Mouse (Mus musculus): ENCODE measurements at regions not wholly inside any gene's neighbourhood (a gene's known extent, or its start where the extent isn't known, plus 50 kb on each side); places are given as distances from the start of the nearest gene placed in this dataset.

DNA sequence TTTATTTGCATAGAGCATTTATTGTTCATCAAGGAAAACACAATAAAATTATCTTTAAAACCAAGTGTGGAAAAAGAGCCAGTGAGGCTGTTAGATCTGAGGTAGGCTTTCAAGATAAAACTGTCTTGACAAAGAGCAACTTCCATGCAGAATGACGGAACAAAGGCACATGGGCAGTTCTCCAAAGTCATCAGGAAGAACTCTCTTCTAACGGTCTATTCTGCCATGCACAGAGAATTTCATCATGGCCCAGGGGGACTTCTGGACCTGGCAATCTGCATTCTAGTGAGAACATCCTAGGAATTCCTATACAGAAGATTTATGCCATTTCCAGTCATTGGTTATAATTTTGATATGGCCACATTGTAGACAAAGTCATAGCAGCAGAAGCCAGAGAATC lies 211.0 kb upstream of the Slc7a11 start:
- TF ChIP-seq HCFC1 (IDR thresholded peaks at IDR 0.05; ENCODE audit: borderline replicate concordance, insufficient read depth, low read length) (no peak), MAFK (IDR thresholded peaks at IDR 0.05; ENCODE audit: insufficient read depth, low read depth, low read length) (no peak)

All from ES-E14 (cell line).